Mouse (Mus musculus) kidney, embryonic 14.5 days (tissue): ENCODE measurements around the gene Mei1. TPM values are rescaled to one million over a fixed set of nuclear protein-coding genes. Genes with fewer than 3 reads are reported as not detected.

Experiments
- ATAC-seq: fragments of 200-750 bp; cut with Nextera tagmentation; 2 replicates; pipeline ENCODE4 v1.8.0; 2017; ENCODE audit warnings: moderate number of reproducible peaks, mild to moderate bottlenecking, moderate TSS enrichment, moderate library complexity; ENCODE audit not compliant: low FRiP score, low TSS enrichment
- H3K27ac ChIP-seq: fragments of 300-500 bp; sonication (generic); 2 replicates; pipeline ENCODE4 v1.5.1; 2014; ENCODE audit warnings: low read depth, mild to moderate bottlenecking, low read length, moderate library complexity, mixed read lengths
- H3K27me3 ChIP-seq: fragments of 300-500 bp; sonication (generic); 2 replicates; pipeline ENCODE4 v1.6.1; 2014; ENCODE audit warnings: mild to moderate bottlenecking, low read length; ENCODE audit not compliant: control insufficient read depth, insufficient read depth
- H3K36me3 ChIP-seq: fragments of 300-500 bp; sonication (generic); 2 replicates; pipeline ENCODE4 v1.6.1; 2014; ENCODE audit warnings: low read length, mixed read lengths; ENCODE audit not compliant: control insufficient read depth, insufficient read depth
- H3K4me1 ChIP-seq: fragments of 300-500 bp; sonication (generic); 2 replicates; pipeline ENCODE4 v1.6.1; 2014; ENCODE audit warnings: low read length, mixed read lengths; ENCODE audit not compliant: control insufficient read depth, insufficient read depth
- H3K4me2 ChIP-seq: fragments of 300-500 bp; sonication (generic); replicated peaks from 2 replicates; pipeline ENCODE4 v1.6.1; 2014; ENCODE audit warnings: low read depth, mild to moderate bottlenecking, low read length
- H3K4me3 ChIP-seq: fragments of 300-500 bp; sonication (generic); 2 replicates; pipeline ENCODE4 v1.5.1; 2014; ENCODE audit warnings: mild to moderate bottlenecking, low read length
- H3K9ac ChIP-seq: fragments of 300-500 bp; sonication (generic); 2 replicates; pipeline ENCODE4 v1.6.1; 2014; ENCODE audit warnings: low read depth, mild to moderate bottlenecking, low read length, moderate library complexity
- H3K9me3 ChIP-seq: fragments of 300-500 bp; sonication (generic); 2 replicates; pipeline ENCODE4 v1.6.1; 2016; ENCODE audit warnings: low read length; ENCODE audit not compliant: control insufficient read depth
- WGBS: fragments of 180-500 bp; shearing (Covaris S2); extraction: QIAGEN DNeasy Blood & Tissue Kit; methylation state at CpG from one replicate; pipeline ENCODE4 v1.1.7; 2014; 5-methylcytosine and 5-hydroxymethylcytosine counted together
- polyA plus RNA-seq: library from polyadenylated mRNA; unstranded; fragments of >200 nt; fragmentation: Nextera tagmentation; extraction: Ambion mirVana; gene quantifications from 2 replicates; pipeline ENCODE4 v1.2.1, GENCODE M21; 2014

The Mei1 gene
- polyA plus RNA-seq, 1 experiment from 2014 or later: not detected

DNA sequence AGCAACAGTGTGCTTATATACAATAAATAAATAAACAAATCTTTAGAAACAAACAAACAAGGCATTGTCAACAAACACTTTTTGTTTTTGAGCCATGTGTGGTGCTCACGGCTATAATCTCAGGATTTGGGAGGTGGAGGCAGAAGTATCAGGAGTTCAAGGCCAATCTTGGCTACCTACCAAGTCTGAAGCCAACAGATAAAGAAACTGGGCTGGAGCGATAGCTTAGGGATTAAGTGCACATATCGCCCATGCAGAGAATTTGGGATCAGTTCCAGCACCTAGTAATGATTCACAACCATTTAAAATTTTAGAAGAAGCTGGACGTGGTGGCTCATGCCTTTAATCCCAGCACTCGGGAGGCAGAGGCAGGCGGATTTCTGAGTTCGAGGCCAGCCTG lies 3.7 kb downstream of the Mei1 start:
- Histone ChIP-seq H3K4me2 (no peak overlapping the region), H3K9me3 (no peaks in the 10 kb centered on the region), H3K27ac (no peak overlapping the region), H3K36me3 (no peaks in the 10 kb centered on the region), H3K9ac (no peak overlapping the region), H3K4me3 (no peak overlapping the region), H3K27me3 (peaks cover 22% of the 10 kb centered on the region), H3K4me1 (no peaks in the 10 kb centered on the region)
- ATAC-seq: no peak
- WGBS: 87% methylated on average over 7 of the region's 7 CpGs

GRCm38 (mm10) chr15:82079883-82080282 lies 10.1 kb downstream of the Mei1 start:
- Histone ChIP-seq H3K27me3 (no peaks in the 10 kb centered on the region), H3K9ac (no peak overlapping the region), H3K27ac (no peak overlapping the region), H3K4me3 (no peak overlapping the region), H3K4me2 (no peak overlapping the region), H3K4me1 (no peaks in the 10 kb centered on the region), H3K36me3 (no peaks in the 10 kb centered on the region), H3K9me3 (no peaks in the 10 kb centered on the region)
- no peak for ATAC-seq
- WGBS: 61% methylated on average over 10 of the region's 10 CpGs

- WGBS: 38% methylated on average over 7 of the region's 7 CpGs
- no peaks in the 10 kb centered on the region for H3K36me3 ChIP-seq
- H3K27me3 ChIP-seq: no peaks in the 10 kb centered on the region
- no peak overlapping the region for H3K9ac ChIP-seq
- no peak overlapping the region for H3K4me2 ChIP-seq
- no peaks in the 10 kb centered on the region for H3K9me3 ChIP-seq
- no peaks in the 10 kb centered on the region for H3K4me1 ChIP-seq
- no peak for ATAC-seq
- no peak overlapping the region for H3K27ac ChIP-seq
- H3K4me3 ChIP-seq: no peak overlapping the region
These were observed 11.4 kb downstream of the Mei1 start for GRCm38 (mm10) chr15:82081161-82081560.

DNA sequence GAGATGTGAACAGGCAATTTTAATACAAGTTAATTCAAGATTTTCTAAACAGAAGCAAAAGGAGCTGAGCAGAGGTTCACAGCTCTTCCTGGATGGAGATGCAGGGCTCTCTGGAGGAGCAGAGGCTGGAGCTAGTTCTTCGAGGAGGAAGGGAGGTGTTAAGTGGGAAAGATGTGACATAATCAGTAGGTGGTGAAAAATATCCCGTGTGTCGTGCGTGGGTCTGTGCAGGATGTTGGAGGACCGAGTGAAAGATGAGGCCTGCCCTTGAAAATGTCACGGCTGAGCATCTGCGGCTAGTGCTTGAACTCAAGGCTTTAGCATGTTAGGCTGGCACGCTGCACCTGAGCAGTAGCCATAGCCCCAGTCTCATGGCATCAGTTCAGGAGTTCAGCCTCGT lies 15.8 kb downstream of the Mei1 start:
- Histone ChIP-seq H3K27me3 (no peaks in the 10 kb centered on the region), H3K27ac (no peak overlapping the region), H3K9ac (no peak overlapping the region), H3K4me2 (no peak overlapping the region), H3K36me3 (no peaks in the 10 kb centered on the region), H3K4me1 (no peaks in the 10 kb centered on the region), H3K9me3 (no peaks in the 10 kb centered on the region), H3K4me3 (no peak overlapping the region)
- 81% methylated on average over 9 of the region's 9 CpGs for WGBS
- ATAC-seq: no peak

- H3K27me3 ChIP-seq: no peaks in the 10 kb centered on the region
- no peaks in the 10 kb centered on the region for H3K4me1 ChIP-seq
- no peaks in the 10 kb centered on the region for H3K9me3 ChIP-seq
- no peak overlapping the region for H3K4me3 ChIP-seq
- no peak overlapping the region for H3K27ac ChIP-seq
- 78% methylated on average over 12 of the region's 12 CpGs for WGBS
- no peaks in the 10 kb centered on the region for H3K36me3 ChIP-seq
- H3K9ac ChIP-seq: no peak overlapping the region
- H3K4me2 ChIP-seq: no peak overlapping the region
- ATAC-seq: no peak
These were observed 16.3 kb downstream of the Mei1 start for GRCm38 (mm10) chr15:82086131-82086530.

DNA sequence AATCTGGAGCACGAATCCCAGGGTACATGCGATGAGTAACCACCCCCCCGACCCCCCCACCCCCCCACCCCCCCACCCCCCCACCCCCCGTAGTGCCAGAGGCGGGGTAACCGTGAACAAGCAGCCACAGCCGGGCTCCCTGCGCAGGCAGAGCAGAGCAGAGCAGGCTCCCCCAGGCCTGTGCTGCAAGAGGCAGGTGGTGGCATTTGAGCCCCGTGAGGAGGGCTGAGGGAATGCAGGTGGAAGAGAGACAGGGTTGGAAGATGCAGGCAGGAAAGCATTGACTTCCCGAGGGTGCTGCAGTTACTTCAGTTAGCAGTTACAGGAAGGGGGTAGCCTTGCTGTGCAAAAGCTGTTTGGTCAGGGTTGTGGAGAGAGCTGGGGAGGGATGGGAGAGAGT lies 17.5 kb downstream of the Mei1 start:
- no peak for ATAC-seq
- Histone ChIP-seq H3K36me3 (no peaks in the 10 kb centered on the region), H3K27me3 (no peaks in the 10 kb centered on the region), H3K4me2 (no peak overlapping the region), H3K4me1 (no peaks in the 10 kb centered on the region), H3K9ac (no peak overlapping the region), H3K4me3 (no peak overlapping the region), H3K9me3 (no peaks in the 10 kb centered on the region), H3K27ac (no peak overlapping the region)
- 12% methylated on average over 10 of the region's 10 CpGs for WGBS

GRCm38 (mm10) chr15:82091061-82091460 lies 21.3 kb downstream of the Mei1 start:
- Histone ChIP-seq H3K4me3 (no peak overlapping the region), H3K9me3 (no peaks in the 10 kb centered on the region), H3K9ac (no peak overlapping the region), H3K27me3 (no peaks in the 10 kb centered on the region), H3K4me2 (no peak overlapping the region), H3K36me3 (no peaks in the 10 kb centered on the region), H3K4me1 (no peaks in the 10 kb centered on the region), H3K27ac (no peak overlapping the region)
- ATAC-seq: no peak
- 79% methylated on average over 7 of the region's 7 CpGs for WGBS

- Histone ChIP-seq H3K9ac (no peak overlapping the region), H3K4me2 (no peak overlapping the region), H3K9me3 (no peaks in the 10 kb centered on the region), H3K4me3 (no peak overlapping the region), H3K36me3 (no peaks in the 10 kb centered on the region), H3K27ac (no peak overlapping the region), H3K27me3 (no peaks in the 10 kb centered on the region), H3K4me1 (no peaks in the 10 kb centered on the region)
- ATAC-seq: no peak
- WGBS: 12% methylated on average over 8 of the region's 8 CpGs
These were observed 37.3 kb downstream of the Mei1 start for GRCm38 (mm10) chr15:82106953-82107555.

GRCm38 (mm10) chr15:82120544-82120943 lies 50.7 kb downstream of the Mei1 start:
- no peaks in the 10 kb centered on the region for H3K4me1 ChIP-seq
- ATAC-seq: no peak
- H3K27me3 ChIP-seq: no peaks in the 10 kb centered on the region
- H3K9me3 ChIP-seq: no peaks in the 10 kb centered on the region
- H3K36me3 ChIP-seq: no peaks in the 10 kb centered on the region
- H3K4me3 ChIP-seq: no peak overlapping the region
- no peak overlapping the region for H3K4me2 ChIP-seq
- 81% methylated on average over 8 of the region's 8 CpGs for WGBS
- H3K9ac ChIP-seq: no peak overlapping the region
- H3K27ac ChIP-seq: no peak overlapping the region
